In genomic region chr17:35550143-35550494, GRCm38 (mm10) we compare ENCODE assay signal across 16 mouse cellular contexts. TPM values are rescaled to one million over a fixed set of nuclear protein-coding genes. Genes with fewer than 3 reads are reported as not detected.
DNase-seq lines count a peak whose midpoint lies in the region; ATAC-seq and TF ChIP-seq lines count a peak whose summit lies in the region.
"Had no signal": no experiment of that assay in that cellular context is flagged by ENCODE, and none has a peak within 500 bp of the region (broad histone marks: within the 10 kb centered on the region; RNA-seq: fewer than 3 reads in every experiment).

No protein-coding gene starts in this region.

- ATAC-seq in heart, embryonic 15.5 days (replicated peaks; ENCODE audit: insufficient number of reproducible peaks, insufficient read depth, low FRiP score, low read depth) = no peak
- ATAC-seq in liver, postnatal 0 days = no peak
- ATAC-seq in activated CD4-positive, CD25-positive, alpha-beta regulatory T cell, adult 4 months = no peak
- ATAC-seq in megakaryocyte, adult 5-6 weeks (ENCODE audit: poor library complexity, severe bottlenecking) = no peak

- TF ChIP-seq CTCF in liver, postnatal 0 days (IDR thresholded peaks at IDR 0.05; ENCODE audit: low read depth) = no peak

- no peaks in the 10 kb centered on the region for H3K36me3 ChIP-seq in heart, embryonic 15.5 days
- H3K36me3 ChIP-seq in liver, postnatal 0 days (replicated peaks; ENCODE audit: insufficient read depth, low read length) = no peaks in the 10 kb centered on the region
- no peaks in the 10 kb centered on the region for H3K36me3 ChIP-seq in myocyte (ENCODE audit: control insufficient read depth, insufficient read depth)
- H3K36me3 ChIP-seq: G1E had no signal

- DNase-seq in heart, postnatal 4 days = no peak
- DNase-seq in liver, postnatal 0 days = no peak
- DNase-seq in liver = no peak
- DNase-seq in R1 (ENCODE audit: low read depth, low spot score) = peak; percentile 57
- DNase-seq: thymus, postnatal 4 days had no signal

- H3K9me3 ChIP-seq in heart, embryonic 15.5 days (replicated peaks) = no peaks in the 10 kb centered on the region
- no peaks in the 10 kb centered on the region for H3K9me3 ChIP-seq in liver, postnatal 0 days (ENCODE audit: low read length)
- H3K9me3 ChIP-seq: G1E had no signal

- 93% methylated on average over 4 of the region's 4 CpGs for WGBS in heart, embryonic 15.5 days
- WGBS in liver, postnatal 0 days (ENCODE audit: insufficient replicate concordance) = 88% methylated on average over 4 of the region's 4 CpGs

- H3K9ac ChIP-seq in heart, embryonic 15.5 days = peak overlapping the region; percentile 50
- no peak overlapping the region for H3K9ac ChIP-seq in liver, postnatal 0 days (replicated peaks)

- peak overlapping the region; percentile 59 for H3K4me2 ChIP-seq in heart, embryonic 15.5 days
- H3K4me2 ChIP-seq in liver, postnatal 0 days (ENCODE audit: low read depth, low read length) = no peak overlapping the region
- peak overlapping the region; percentile 65 for H3K4me2 ChIP-seq in myocyte (ENCODE audit: low read depth)
- H3K4me2 ChIP-seq: midbrain, embryonic 11.5 days had no signal

- peaks cover 37% of the 10 kb centered on the region for H3K4me1 ChIP-seq in heart, embryonic 15.5 days (replicated peaks)
- 0 out of 2 replicates have a peak, but pooled peaks cover 2% of the 10 kb centered on the region for H3K4me1 ChIP-seq in liver, postnatal 0 days (ENCODE audit: insufficient read depth)

- H3K4me3 ChIP-seq in heart, embryonic 15.5 days = peak overlapping the region; percentile 31
- H3K4me3 ChIP-seq in liver, postnatal 0 days (ENCODE audit: low read depth, low read length) = no peak overlapping the region
- no peak overlapping the region for H3K4me3 ChIP-seq in myocyte

- TF ChIP-seq EP300 in liver, postnatal 0 days (IDR thresholded peaks at IDR 0.05; ENCODE audit: low read depth) = no peak

- no peak for TF ChIP-seq POLR2A in myocyte (IDR thresholded peaks at IDR 0.05; ENCODE audit: insufficient read length, low read depth)

- H3K27me3 ChIP-seq in heart, embryonic 15.5 days = no peaks in the 10 kb centered on the region
- no peaks in the 10 kb centered on the region for H3K27me3 ChIP-seq in liver, postnatal 0 days (ENCODE audit: insufficient read depth, low read length)
- H3K27me3 ChIP-seq in myocyte (ENCODE audit: control insufficient read depth, insufficient read depth, insufficient read length) = no peaks in the 10 kb centered on the region

- H3K79me2 ChIP-seq in myocyte (ENCODE audit: control insufficient read depth, insufficient read depth) = no peaks in the 10 kb centered on the region

- peak overlapping the region; percentile 99 for H3K27ac ChIP-seq in heart, embryonic 15.5 days
- 0 out of 2 replicates have a peak overlapping the region, but pooled peaks have one; percentile 18 for H3K27ac ChIP-seq in liver, postnatal 0 days (ENCODE audit: low read depth)

- H3ac ChIP-seq in myocyte (ENCODE audit: control insufficient read depth, insufficient read length) = no peak overlapping the region

TF ChIP-seq in myocyte, 11 proteins besides CTCF, POLR2A, EP300 and RAD21:
- TF ChIP-seq MYOG (IDR thresholded peaks at IDR 0.05; ENCODE audit: control insufficient read depth in 1 of 3, insufficient read depth in 1 of 3, insufficient read length in 2 of 3, low read depth in 2 of 3) = no peak
- no peak for TF ChIP-seq USF1 (IDR thresholded peaks at IDR 0.05; ENCODE audit: low read depth)
- no peak for TF ChIP-seq TCF12 (IDR thresholded peaks at IDR 0.05; ENCODE audit: insufficient read depth, poor library complexity, severe bottlenecking)
- TF ChIP-seq MAX (IDR thresholded peaks at IDR 0.05; ENCODE audit: low read depth) = no peak
- no peak for TF ChIP-seq REST (IDR thresholded peaks at IDR 0.05; ENCODE audit: insufficient read depth, insufficient read length)
- TF ChIP-seq E2F4 (IDR thresholded peaks at IDR 0.05; ENCODE audit: insufficient read depth) = no peak
- no peak for TF ChIP-seq POLR2AphosphoS2 (IDR thresholded peaks at IDR 0.05; ENCODE audit: insufficient read length, low read depth)
- TF ChIP-seq SRF (IDR thresholded peaks at IDR 0.05; ENCODE audit: control insufficient read depth, insufficient read length, low read depth) = no peak
- TF ChIP-seq MYOD1 (IDR thresholded peaks at IDR 0.05; ENCODE audit: control insufficient read depth in 1 of 3, insufficient read length in 2 of 3, low read depth in 2 of 3) = no peak
- no peak for TF ChIP-seq CEBPB (IDR thresholded peaks at IDR 0.05; ENCODE audit: insufficient read depth, poor library complexity, severe bottlenecking)
- TF ChIP-seq TCF3 (IDR thresholded peaks at IDR 0.05; ENCODE audit: insufficient read length, low read depth) = no peak

RNA-seq across cellular contexts. Expression of gene Cdsn, which starts 1.8 kb away (rescaled TPM):
- 0.47 and 0.59 TPM in 2 replicates for polyA plus RNA-seq in heart, embryonic 15.5 days (2015; fragmentation: Nextera tagmentation; extraction: Ambion mirVana)
- under 1 TPM; 0.16 to 0.26 TPM for total RNA-seq in heart, postnatal 4 days (2021)
- polyA plus RNA-seq in liver, postnatal 0 days (2015; fragmentation: Nextera tagmentation; extraction: Ambion mirVana) = not detected in 2 replicates
- 55.4 TPM for polyA plus RNA-seq in myocyte (2012; fragmentation: generic; extraction: Trizol)
- not detected for polyA plus RNA-seq in activated CD4-positive, CD25-positive, alpha-beta regulatory T cell, adult 4 months (2017; shearing (Covaris generic))
- not detected in 2 replicates for total RNA-seq in megakaryocyte, adult 5-6 weeks (2015)
- not detected in 2 replicates for total RNA-seq in megakaryocyte, adult 5-6 weeks (2017)
- total RNA-seq: G1E; neutrophil, adult 5-6 weeks had no signal
- polyA plus RNA-seq: G1E; limb, embryonic 11.5 days had no signal

RNA-seq across cellular contexts. Expression of gene Psors1c2, which starts 17.1 kb away (rescaled TPM):
- 1.8 and 2.3 TPM in 2 replicates for polyA plus RNA-seq in heart, embryonic 15.5 days (2015; fragmentation: Nextera tagmentation; extraction: Ambion mirVana)
- not detected for total RNA-seq in heart, postnatal 4 days (2021)
- 0.13 TPM in 1 of 2 replicates, not detected in the other for polyA plus RNA-seq in liver, postnatal 0 days (2015; fragmentation: Nextera tagmentation; extraction: Ambion mirVana)
- polyA plus RNA-seq in myocyte (2012; fragmentation: generic; extraction: Trizol) = 0.07 TPM
- polyA plus RNA-seq in activated CD4-positive, CD25-positive, alpha-beta regulatory T cell, adult 4 months (2017; shearing (Covaris generic)) = not detected
- total RNA-seq in megakaryocyte, adult 5-6 weeks (2015) = not detected in 2 replicates
- not detected in 2 replicates for total RNA-seq in megakaryocyte, adult 5-6 weeks (2017)
- total RNA-seq: adrenal gland, postnatal 36 days; gastrocnemius, postnatal 14 days; neutrophil, adult 5-6 weeks had no signal

RNA-seq across cellular contexts. Expression of gene 2300002M23Rik, which starts 17.1 kb away (rescaled TPM):
- polyA plus RNA-seq in heart, embryonic 15.5 days (2015; fragmentation: Nextera tagmentation; extraction: Ambion mirVana) = not detected in 2 replicates
- total RNA-seq in heart, postnatal 4 days (2021) = not detected
- polyA plus RNA-seq in liver, postnatal 0 days (2015; fragmentation: Nextera tagmentation; extraction: Ambion mirVana) = not detected in 2 replicates
- polyA plus RNA-seq in myocyte (2012; fragmentation: generic; extraction: Trizol) = not detected
- not detected for polyA plus RNA-seq in activated CD4-positive, CD25-positive, alpha-beta regulatory T cell, adult 4 months (2017; shearing (Covaris generic))
- total RNA-seq in megakaryocyte, adult 5-6 weeks (2015) = not detected in 2 replicates
- not detected in 2 replicates for total RNA-seq in megakaryocyte, adult 5-6 weeks (2017)
- total RNA-seq: adrenal gland, postnatal 36 days; gastrocnemius, postnatal 14 days; neutrophil, adult 5-6 weeks had no signal
- polyA plus RNA-seq: G1E; large intestine, adult 2 months; limb, embryonic 11.5 days; midbrain, embryonic 11.5 days had no signal

RNA-seq across cellular contexts. Expression of gene Cchcr1, which starts 33.2 kb away (rescaled TPM):
- 12.8 and 15.4 TPM in 2 replicates for polyA plus RNA-seq in heart, embryonic 15.5 days (2015; fragmentation: Nextera tagmentation; extraction: Ambion mirVana)
- total RNA-seq in heart, postnatal 4 days (2021) = 10 to 100 TPM; 11.0 to 12.5 TPM
- 3.0 and 3.5 TPM in 2 replicates for polyA plus RNA-seq in liver, postnatal 0 days (2015; fragmentation: Nextera tagmentation; extraction: Ambion mirVana)
- 8.8 TPM for polyA plus RNA-seq in myocyte (2012; fragmentation: generic; extraction: Trizol)
- 1 to 10 TPM; 3.7 to 5.0 TPM for polyA plus RNA-seq in activated CD4-positive, CD25-positive, alpha-beta regulatory T cell, adult 4 months (2017; shearing (Covaris generic))
- 3.3 and 4.0 TPM in 2 replicates for total RNA-seq in megakaryocyte, adult 5-6 weeks (2015)
- 4.0 and 5.7 TPM in 2 replicates for total RNA-seq in megakaryocyte, adult 5-6 weeks (2017)

RNA-seq across cellular contexts. Expression of gene Tcf19, which starts 33.5 kb away (rescaled TPM):
- polyA plus RNA-seq in heart, embryonic 15.5 days (2015; fragmentation: Nextera tagmentation; extraction: Ambion mirVana) = 51.8 and 63.3 TPM in 2 replicates
- 10 to 100 TPM; 41.1 to 44.2 TPM for total RNA-seq in heart, postnatal 4 days (2021)
- polyA plus RNA-seq in liver, postnatal 0 days (2015; fragmentation: Nextera tagmentation; extraction: Ambion mirVana) = 19.6 and 20.6 TPM in 2 replicates
- 11.1 TPM for polyA plus RNA-seq in myocyte (2012; fragmentation: generic; extraction: Trizol)
- polyA plus RNA-seq in activated CD4-positive, CD25-positive, alpha-beta regulatory T cell, adult 4 months (2017; shearing (Covaris generic)) = 10 to 100 TPM; 29.2 to 36.6 TPM
- total RNA-seq in megakaryocyte, adult 5-6 weeks (2015) = 64.7 and 72.2 TPM in 2 replicates
- 26.2 and 29.6 TPM in 2 replicates for total RNA-seq in megakaryocyte, adult 5-6 weeks (2017)

Comparison
In these comparisons a context has a peak if more than half of its experiments do, and no peak if none do; other contexts are left out.
1. RNA of gene Cdsn, which starts 1.8 kb away (polyA plus RNA-seq): 55.4 TPM in myocyte (single experiment); 0.47 to 0.59 TPM in heart, embryonic 15.5 days, not detected in liver, postnatal 0 days and not detected in activated CD4-positive, CD25-positive, alpha-beta regulatory T cell, adult 4 months; every median in the first group is over 10 times any median in the second.